Mouse (Mus musculus): ENCODE measurements around the gene Syp.
A peak's percentile ranks its signal among the peaks of the same experiment; 100 is the strongest.

Gene Syp

GRCm38 (mm10) chrX:7664791-7665190 is 26.5 kb downstream of the Syp start:
- no peak for DNase-seq

GRCm38 (mm10) chrX:7665739-7666502 is 27.6 kb downstream of the Syp start:
- DNase-seq = no peak

GRCm38 (mm10) chrX:7670390-7670881 is 32.2 kb downstream of the Syp start:
- peak; percentile 61 for DNase-seq

GRCm38 (mm10) chrX:7670921-7671623 is 32.8 kb downstream of the Syp start, which contains the start of gene Plp2:
TSS of gene Plp2 (minus strand) at chrX:7671390.
- peak; percentile 13 for DNase-seq

- DNase-seq = peak; percentile 19
Measured at GRCm38 (mm10) chrX:7672739-7673138, 34.5 kb downstream of the Syp start.

GRCm38 (mm10) chrX:7673578-7674281 is 35.5 kb downstream of the Syp start:
- no peak for DNase-seq

GRCm38 (mm10) chrX:7674284-7675000 is 36.2 kb downstream of the Syp start:
- peak; percentile 35 for DNase-seq

GRCm38 (mm10) chrX:7675001-7675380 is 36.7 kb downstream of the Syp start:
- no peak for DNase-seq

GRCm38 (mm10) chrX:7678986-7679385 is 40.7 kb downstream of the Syp start:
- DNase-seq = no peak

GRCm38 (mm10) chrX:7679405-7680056 is 41.3 kb downstream of the Syp start:
- peak; percentile 94 for DNase-seq

- DNase-seq = no peak
Measured at GRCm38 (mm10) chrX:7680057-7680412, 41.8 kb downstream of the Syp start.

GRCm38 (mm10) chrX:7680864-7681263 is 42.6 kb downstream of the Syp start, which contains the start of gene Magix:
TSS of gene Magix (minus strand) at chrX:7681251.
- DNase-seq = peak; percentile 74

- no peak for DNase-seq
Measured at GRCm38 (mm10) chrX:7688321-7688720, 50.0 kb downstream of the Syp start.

GRCm38 (mm10) chrX:7690486-7690885 is 52.2 kb downstream of the Syp start:
- DNase-seq = no peak

- peak; percentile 30 for DNase-seq
Measured at GRCm38 (mm10) chrX:7692862-7693261, 54.6 kb downstream of the Syp start.

GRCm38 (mm10) chrX:7696520-7696919 is 58.2 kb downstream of the Syp start:
- DNase-seq = no peak

GRCm38 (mm10) chrX:7696954-7697381 is 58.7 kb downstream of the Syp start, which contains the start of gene Gpkow:
TSS of gene Gpkow (plus strand) at chrX:7697131.
- DNase-seq = peak; percentile 89
